Mouse (Mus musculus) intestine, postnatal 0 days (tissue): ENCODE results near the gene Stac2. TPM values are rescaled to one million over a fixed set of nuclear protein-coding genes. Genes with fewer than 3 reads are reported as not detected.

Source experiments
- ATAC-seq: fragments of 200-750 bp; cut with Nextera tagmentation; 2 replicates; pipeline ENCODE4 v1.8.0; 2017; ENCODE audit warnings: mild to moderate bottlenecking, moderate TSS enrichment, moderate library complexity
- H3K27ac ChIP-seq: fragments of 300-500 bp; sonication (generic); 2 replicates; pipeline ENCODE4 v1.5.1; 2014; ENCODE audit warnings: mild to moderate bottlenecking, low read depth, low read length, moderate library complexity
- H3K27me3 ChIP-seq: fragments of 300-500 bp; sonication (generic); replicated peaks from 2 replicates; pipeline ENCODE4 v1.6.1; 2014; ENCODE audit warnings: low read length, mixed read lengths; ENCODE audit not compliant: control insufficient read depth, insufficient read depth
- H3K36me3 ChIP-seq: fragments of 300-500 bp; sonication (generic); 2 replicates; pipeline ENCODE4 v1.6.1; 2014; ENCODE audit warnings: mild to moderate bottlenecking, moderate library complexity; ENCODE audit not compliant: control insufficient read depth, insufficient read depth
- H3K4me1 ChIP-seq: fragments of 300-500 bp; sonication (generic); replicated peaks from 2 replicates; pipeline ENCODE4 v1.6.1; 2014; ENCODE audit warnings: antibody characterized with exemption, low read length, mixed read lengths; ENCODE audit not compliant: control insufficient read depth, insufficient read depth
- H3K4me2 ChIP-seq: fragments of 300-500 bp; sonication (generic); replicated peaks from 2 replicates; pipeline ENCODE4 v1.6.1; 2014; ENCODE audit warnings: low read depth, mild to moderate bottlenecking, moderate library complexity
- H3K4me3 ChIP-seq: fragments of 300-500 bp; sonication (generic); 2 replicates; pipeline ENCODE4 v1.5.1; 2014; ENCODE audit warnings: low read depth, low read length
- H3K9ac ChIP-seq: fragments of 300-500 bp; sonication (generic); 2 replicates; pipeline ENCODE4 v1.6.1; 2014; ENCODE audit warnings: mild to moderate bottlenecking, low read depth, low read length
- H3K9me3 ChIP-seq: fragments of 300-500 bp; sonication (generic); 2 replicates; pipeline ENCODE4 v1.6.1; 2016; ENCODE audit warnings: mixed run types; ENCODE audit not compliant: control insufficient read depth
- CTCF ChIP-seq: sonication (generic); IDR thresholded peaks from 2 replicates; pipeline ENCODE4 v1.5.1; 2016; ENCODE audit warnings: low read depth, mild to moderate bottlenecking, control low read depth, antibody characterized with exemption, moderate library complexity
- WGBS: fragments of 180-500 bp; shearing (Covaris S2); extraction: QIAGEN DNeasy Blood & Tissue Kit; methylation state at CpG from one replicate; pipeline ENCODE4 v1.1.7; 2014; 5-methylcytosine and 5-hydroxymethylcytosine counted together
- microRNA-seq: library from miRNA; unstranded; fragments of <30 nt; microRNA quantifications from one replicate; pipeline ENCODE4, GENCODE M21; 2016
- polyA plus RNA-seq: library from polyadenylated mRNA; unstranded; fragments of >200 nt; fragmentation: Nextera tagmentation; extraction: Ambion mirVana; gene quantifications from 2 replicates; pipeline ENCODE4 v1.2.1, GENCODE M21; 2015

Stac2 gene
- polyA plus RNA-seq, 1 experiment from 2014 or later, result 0.13 TPM

DNA sequence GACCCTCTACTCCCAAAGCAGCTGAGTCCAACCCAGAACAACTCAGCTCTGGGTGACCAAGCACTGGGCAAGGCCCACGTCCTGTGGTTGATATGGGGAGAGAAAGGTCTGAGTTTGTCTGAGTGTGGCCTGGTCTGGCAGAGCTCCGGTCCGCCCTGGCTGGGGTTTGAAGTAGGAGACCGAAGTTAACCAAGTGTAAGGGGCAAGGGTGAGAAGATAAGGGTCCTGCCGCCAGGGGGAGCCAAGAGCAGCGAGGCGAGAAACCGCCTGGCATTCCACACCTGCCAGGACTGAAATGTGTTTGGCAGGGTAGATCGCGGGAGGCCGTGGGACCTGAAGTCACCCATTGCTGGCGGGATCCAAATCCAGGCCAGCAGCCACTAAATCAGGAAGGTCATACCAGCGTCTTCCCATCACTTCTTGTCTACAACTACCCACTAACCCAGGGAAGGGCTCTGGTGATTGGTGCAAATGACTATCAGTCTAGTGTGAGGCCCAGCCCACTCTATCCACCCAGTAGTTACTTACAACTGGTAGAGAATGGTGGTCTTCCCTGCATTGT lies 58.6 kb downstream of the Stac2 start:
- peak; percentile 89 for TF ChIP-seq CTCF
- Histone ChIP-seq H3K27me3 (no peaks in the 10 kb centered on the region; the same call in 1 of the 2 replicates), H3K9ac (no peak overlapping the region), H3K27ac (no peak overlapping the region), H3K4me1 (peaks cover 4% of the 10 kb centered on the region; the same call in 1 of the 2 replicates), H3K4me2 (peak overlapping the region; percentile 65), H3K36me3 (no peaks in the 10 kb centered on the region), H3K4me3 (peak overlapping the region; percentile 38), H3K9me3 (no peaks in the 10 kb centered on the region)
- ATAC-seq, result peak; percentile 55
- WGBS, result 8% methylated on average over 13 of the region's 13 CpGs

DNA sequence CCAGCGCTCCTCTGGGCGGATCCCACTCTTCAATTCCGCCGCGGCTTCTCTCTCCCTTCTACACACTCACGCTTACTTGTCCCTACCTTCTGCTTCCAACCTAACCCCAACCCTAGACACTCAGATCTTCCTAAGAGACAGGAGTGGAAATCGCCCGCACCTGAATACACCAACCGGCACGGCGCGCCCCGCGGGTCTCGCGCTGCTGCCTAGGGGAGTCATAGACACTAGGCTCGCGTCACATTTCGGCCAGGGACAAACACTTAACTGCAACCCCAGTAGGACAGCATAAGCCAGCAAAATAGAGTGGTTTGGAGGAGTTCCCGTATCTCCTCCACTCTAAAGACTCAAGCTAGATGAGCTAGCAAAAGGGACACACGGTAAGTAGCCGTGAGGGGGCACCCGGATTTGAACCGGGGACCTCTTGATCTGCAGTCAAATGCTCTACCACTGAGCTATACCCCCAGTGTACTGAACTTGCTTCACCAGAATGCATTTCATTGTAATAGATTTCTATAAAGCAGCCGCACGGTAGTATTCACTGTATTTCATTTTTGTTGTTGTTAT lies 64.6 kb downstream of the Stac2 start:
- TF ChIP-seq CTCF, result 0 out of 2 replicates have a peak, but pooled peaks have one; percentile 15
- peak overlapping the region; percentile 54 for H3K9ac ChIP-seq
- 0% methylated on average over 26 of the region's 26 CpGs for WGBS
- 0 out of 2 replicates have a peak, but pooled peaks cover 3% of the 10 kb centered on the region for H3K4me1 ChIP-seq
- peaks cover 16% of the 10 kb centered on the region; the same call in 1 of the 2 replicates for H3K27me3 ChIP-seq
- peak overlapping the region; percentile 86 for H3K27ac ChIP-seq
- peak overlapping the region; percentile 94 for H3K4me2 ChIP-seq
- H3K36me3 ChIP-seq, result no peaks in the 10 kb centered on the region
- peak; percentile 69 for ATAC-seq
- no peaks in the 10 kb centered on the region for H3K9me3 ChIP-seq
- H3K4me3 ChIP-seq, result peak overlapping the region; percentile 90

DNA sequence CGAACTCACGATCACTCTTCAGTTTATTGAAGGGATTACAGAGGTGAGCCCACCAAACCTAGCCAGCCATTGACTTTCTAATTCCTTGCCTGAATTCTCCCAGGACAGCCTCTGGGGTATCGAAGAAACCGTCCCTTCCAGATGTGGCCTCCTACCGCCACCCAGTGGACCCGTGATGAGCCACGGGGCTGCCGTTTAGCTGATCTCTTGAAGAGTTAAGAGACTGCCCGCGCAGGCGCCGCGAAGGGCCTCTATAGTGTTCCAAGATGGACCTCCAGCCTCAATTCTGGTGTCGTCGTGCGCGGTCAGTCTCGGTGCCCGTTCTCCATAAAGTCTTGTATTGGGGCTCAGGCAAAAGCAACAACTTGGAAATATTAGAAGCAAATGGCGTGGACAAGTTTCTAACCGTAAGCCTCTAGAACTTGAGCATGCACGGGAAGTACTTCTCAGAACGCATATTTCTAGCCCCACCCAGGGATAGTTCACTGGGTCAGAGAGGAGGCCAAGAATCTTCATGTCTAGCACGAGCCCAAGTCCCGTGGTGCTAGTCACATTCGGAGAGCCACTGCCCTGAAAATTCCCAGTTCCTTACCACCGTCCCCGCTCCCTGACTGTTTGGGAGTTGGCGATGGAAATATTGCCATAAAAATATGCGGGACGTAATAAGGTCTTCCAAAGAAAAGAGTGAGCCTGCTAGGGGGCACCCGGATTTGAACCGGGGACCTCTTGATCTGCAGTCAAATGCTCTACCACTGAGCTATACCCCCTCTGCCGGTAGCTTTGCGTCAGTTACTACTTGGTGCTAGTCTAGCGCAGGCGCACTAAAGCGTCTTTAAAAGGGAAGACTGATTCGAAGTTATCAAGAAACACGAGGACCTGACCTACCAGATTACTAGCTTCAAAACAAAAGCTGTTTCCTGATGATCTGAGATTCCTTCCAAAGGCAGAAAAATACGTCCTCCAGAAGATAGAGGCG lies 65.4 kb downstream of the Stac2 start:
- H3K27ac ChIP-seq, result peak overlapping the region; percentile 86
- ATAC-seq, result peak; percentile 76
- no peaks in the 10 kb centered on the region for H3K36me3 ChIP-seq
- H3K9me3 ChIP-seq, result no peaks in the 10 kb centered on the region
- under 1% methylated on average over 42 of the region's 42 CpGs for WGBS
- H3K4me2 ChIP-seq, result peak overlapping the region; percentile 94
- H3K4me1 ChIP-seq, result 0 out of 2 replicates have a peak, but pooled peaks cover 3% of the 10 kb centered on the region
- peak overlapping the region; percentile 54 for H3K9ac ChIP-seq
- TF ChIP-seq CTCF, result peak; percentile 96
- peak overlapping the region; percentile 90 for H3K4me3 ChIP-seq
- peaks cover 16% of the 10 kb centered on the region; the same call in 1 of the 2 replicates for H3K27me3 ChIP-seq

DNA sequence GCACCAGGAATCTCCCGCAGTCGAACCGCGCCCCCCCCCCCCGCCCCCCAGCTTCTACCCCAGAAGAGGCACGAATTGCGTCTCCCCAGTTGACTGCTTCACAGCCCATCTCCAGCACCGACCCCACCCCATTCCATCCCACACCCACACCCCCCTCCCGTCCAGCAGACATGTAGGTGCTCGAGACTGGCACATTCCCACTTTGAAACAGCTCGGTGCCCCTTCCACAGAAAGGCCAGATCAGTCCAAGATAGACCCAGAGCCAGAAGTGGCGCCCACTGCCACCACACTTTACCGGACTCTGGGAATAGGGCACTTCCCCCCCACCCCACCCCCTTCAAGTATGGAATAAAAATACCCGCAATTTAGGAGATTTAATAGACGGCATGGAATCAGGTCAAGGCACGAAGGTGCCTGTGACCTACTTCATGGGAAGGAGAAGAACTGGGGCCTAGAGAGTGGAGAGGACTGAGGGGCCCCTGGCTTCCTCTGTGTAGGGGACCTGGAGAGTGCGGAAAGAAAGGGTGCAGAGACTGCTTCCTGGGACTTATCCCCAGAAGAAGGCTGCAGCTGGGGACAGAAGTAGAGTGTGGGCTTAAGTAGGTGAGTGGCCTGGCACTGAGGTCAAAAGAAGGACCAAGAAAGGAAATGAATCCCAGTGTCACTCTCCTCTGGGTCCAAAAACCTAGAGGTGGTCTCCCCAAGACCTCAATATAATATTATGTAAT lies 66.4 kb downstream of the Stac2 start:
- no peaks in the 10 kb centered on the region for H3K9me3 ChIP-seq

More for the DNA sequence above, 66.4 kb downstream of the Stac2 start:
- 0 out of 2 replicates have a peak, but pooled peaks cover 3% of the 10 kb centered on the region for H3K4me1 ChIP-seq
- no peak overlapping the region for H3K27ac ChIP-seq
- TF ChIP-seq CTCF, result no peak
- H3K36me3 ChIP-seq, result no peaks in the 10 kb centered on the region
- 0 out of 2 replicates have a peak overlapping the region, but pooled peaks have one; percentile 31 for H3K9ac ChIP-seq
- 42% methylated on average over 13 of the region's 17 CpGs for WGBS
- ATAC-seq, result no peak
- peaks cover 16% of the 10 kb centered on the region; the same call in 1 of the 2 replicates for H3K27me3 ChIP-seq
- H3K4me2 ChIP-seq, result peak overlapping the region; percentile 94
- H3K4me3 ChIP-seq, result peak overlapping the region; percentile 90

Small RNA genes within 50 kb of the gene (microRNA-seq; reads per million reads assigned to microRNA genes)
- gene Gm27597, result not detected

Other genes with a start within 250 kb of the Stac2 start
- 1.8 and 2.0 TPM in 2 replicates for gene B230217C12Rik, start 212.7 kb downstream of the Stac2 start, polyA plus RNA-seq
- 0.64 and 0.83 TPM in 2 replicates for gene Fbxo47, start 169.3 kb downstream of the Stac2 start, polyA plus RNA-seq
- gene Plxdc1, start 67.0 kb downstream of the Stac2 start, polyA plus RNA-seq, result 0.30 and 0.31 TPM in 2 replicates
- 4.2 and 4.4 TPM in 2 replicates for gene Arl5c, start 57.3 kb downstream of the Stac2 start, polyA plus RNA-seq
- gene Cacnb1, start 30.4 kb downstream of the Stac2 start, polyA plus RNA-seq, result 2.8 and 3.2 TPM in 2 replicates
- gene Rpl19, start 26.8 kb downstream of the Stac2 start, polyA plus RNA-seq, result 668 and 699 TPM in 2 replicates
- 7.3 and 7.8 TPM in 2 replicates for gene Fbxl20, start 96.9 kb upstream of the Stac2 start, polyA plus RNA-seq
- 25.2 and 25.3 TPM in 2 replicates for gene Med1, start 139.8 kb upstream of the Stac2 start, polyA plus RNA-seq
- gene Cdk12, start 149.6 kb upstream of the Stac2 start, polyA plus RNA-seq, result 4.9 and 6.4 TPM in 2 replicates